Mouse (Mus musculus): ENCODE measurements around the gene Shcbp1l.
"Not testable (repeated sequence)": the region's sequence is repeated elsewhere in the genome, so short reads cannot be mapped to it uniquely, and the experiment has no call there.

Gene Shcbp1l

GRCm38 (mm10) chr1:153486120-153486519 is 61.2 kb downstream of the Shcbp1l start:
- in situ Hi-C loops (cut with MboI, MseI) = not testable (repeated sequence)

DNA sequence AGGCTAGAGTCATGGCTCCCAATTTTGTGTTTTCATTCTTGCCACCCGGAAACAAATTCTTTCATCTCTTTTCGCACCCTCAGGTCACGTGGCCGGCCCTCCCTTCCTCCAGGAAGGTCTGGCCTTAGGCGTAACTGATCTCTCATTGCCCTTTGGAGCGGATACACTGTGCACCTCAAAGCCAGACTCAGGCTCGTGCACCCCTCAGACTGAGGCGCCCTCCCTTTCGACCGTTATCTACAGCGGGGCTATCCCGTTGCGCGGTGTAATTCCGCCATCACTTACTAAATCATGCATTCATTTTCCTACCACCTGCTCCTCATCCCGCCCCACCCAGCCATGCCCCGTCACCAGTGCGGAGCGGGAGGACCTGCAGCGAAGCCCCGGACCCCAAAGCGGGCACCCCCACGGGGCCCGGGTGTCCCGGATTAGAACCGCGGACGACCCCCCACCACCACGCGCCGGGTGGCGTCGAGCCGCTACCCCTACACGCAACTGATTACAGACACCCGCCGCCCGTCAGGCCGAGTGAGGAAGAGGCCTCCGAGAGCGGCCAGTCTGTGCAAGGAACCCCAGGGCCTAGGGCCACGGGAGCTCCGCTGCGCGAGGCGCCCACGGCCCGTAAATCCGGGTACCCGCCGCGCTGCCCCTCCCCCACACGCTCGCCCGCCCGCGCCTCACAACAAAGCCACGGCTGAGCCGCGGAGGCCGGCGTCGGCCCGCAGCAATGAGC is 62.0 kb downstream of the Shcbp1l start:
- in situ Hi-C loops (cut with MboI, MseI) = no loop called here

DNA sequence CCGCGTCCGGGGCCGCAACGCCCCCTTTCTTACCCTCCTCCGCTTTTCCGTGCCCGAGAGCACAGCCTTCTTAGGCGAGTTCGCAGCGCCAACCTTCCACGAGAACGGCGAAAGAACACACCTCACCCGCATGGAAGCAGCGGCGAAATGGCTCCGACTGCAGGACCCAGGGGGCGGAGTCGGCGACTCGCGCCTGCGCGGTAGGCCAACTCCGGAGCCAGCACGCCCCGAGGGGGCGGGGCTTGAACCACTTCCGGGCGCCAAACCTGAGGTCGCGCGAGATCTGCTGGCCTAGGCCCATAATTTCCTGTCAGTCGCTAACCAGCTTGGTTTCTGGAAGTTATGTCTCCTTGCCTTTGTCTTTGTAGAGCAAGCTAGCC is 62.5 kb downstream of the Shcbp1l start, which contains the start of gene Dhx9:
TSS of gene Dhx9 (minus strand) at position 161 of the 380 bp plus-strand sequence.
- in situ Hi-C loops (cut with MboI, MseI) = no loop called here

- in situ Hi-C loops (cut with MboI, MseI) = no loop called here
Observed at GRCm38 (mm10) chr1:153489132-153489531, 64.2 kb downstream of the Shcbp1l start.

- in situ Hi-C loops (cut with MboI, MseI) = no loop called here
Observed at GRCm38 (mm10) chr1:153489540-153489939, 64.6 kb downstream of the Shcbp1l start.

DNA sequence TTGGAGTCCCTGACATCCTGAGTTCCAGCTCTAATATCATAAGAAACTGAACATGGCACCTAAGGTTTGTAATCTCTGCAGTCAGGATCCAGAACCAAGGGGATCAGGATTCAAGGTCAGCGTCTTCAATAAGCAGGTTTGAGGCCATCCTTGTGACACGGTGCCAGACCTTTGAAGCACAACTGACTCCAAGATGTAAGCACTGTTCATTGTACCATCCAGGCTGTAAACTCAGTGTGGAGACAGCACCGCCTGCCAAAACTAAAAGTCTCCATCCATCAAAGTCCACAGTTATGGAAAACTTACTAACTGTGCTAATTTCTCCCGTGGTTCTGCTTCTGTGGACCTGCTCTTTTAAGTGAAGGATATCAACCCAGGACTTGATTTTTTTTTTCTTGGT is 65.0 kb downstream of the Shcbp1l start:
- in situ Hi-C loops (cut with MboI, MseI) = no loop called here

- in situ Hi-C loops (cut with MboI, MseI) = no loop called here
Observed at GRCm38 (mm10) chr1:153491345-153491744, 66.4 kb downstream of the Shcbp1l start.

- in situ Hi-C loops (cut with MboI, MseI) = no loop called here
Observed at GRCm38 (mm10) chr1:153491822-153492221, 66.9 kb downstream of the Shcbp1l start.

GRCm38 (mm10) chr1:153493338-153493737 is 68.4 kb downstream of the Shcbp1l start:
- in situ Hi-C loops (cut with MboI, MseI) = no loop called here

- in situ Hi-C loops (cut with MboI, MseI) = no loop called here
Observed at GRCm38 (mm10) chr1:153493931-153494330, 69.0 kb downstream of the Shcbp1l start.

DNA sequence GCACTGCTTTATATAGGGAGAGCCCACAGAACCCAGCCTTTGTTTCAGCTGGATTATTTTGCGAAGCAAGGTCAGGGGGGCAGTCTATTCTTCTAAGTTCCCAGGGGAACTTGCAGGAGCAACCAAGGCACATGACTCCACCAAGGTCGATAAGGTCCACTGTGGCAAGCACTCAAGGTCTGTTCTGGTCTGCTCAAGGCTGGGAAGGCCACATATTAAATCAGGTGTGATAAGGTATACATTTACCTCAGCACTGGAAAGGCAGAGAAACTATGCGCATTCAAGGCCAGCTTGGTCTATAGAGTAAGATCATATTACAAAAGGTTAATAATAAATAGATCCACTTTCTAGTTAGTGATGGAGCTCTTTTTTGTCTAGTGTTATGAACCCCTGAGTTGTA is 71.1 kb downstream of the Shcbp1l start:
- in situ Hi-C loops (cut with MboI, MseI) = no loop called here

DNA sequence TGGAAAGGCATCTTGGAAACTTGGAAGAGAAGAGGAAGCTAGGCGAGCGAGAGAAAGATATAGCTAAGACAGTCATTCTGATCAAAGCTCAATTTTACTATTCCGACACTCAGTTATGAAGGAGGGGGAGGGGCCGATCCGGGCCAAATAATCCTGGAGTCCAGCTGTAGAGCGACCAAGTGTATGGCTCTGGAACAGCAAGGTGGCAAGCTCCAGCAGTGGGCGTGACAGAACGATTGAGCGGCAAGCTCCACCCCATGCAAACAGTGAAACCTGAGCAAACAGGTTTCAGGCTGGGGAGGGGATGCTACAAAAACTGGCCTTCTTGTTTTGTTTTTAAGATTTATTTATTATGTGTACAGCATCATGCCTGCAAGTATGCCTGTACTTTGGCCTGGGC is 75.1 kb downstream of the Shcbp1l start:
- in situ Hi-C loops (cut with MboI, MseI) = no loop called here

- in situ Hi-C loops (cut with MboI, MseI) = no loop called here
Observed at GRCm38 (mm10) chr1:153501644-153502321, 76.8 kb downstream of the Shcbp1l start.

All from T-helper 17 cell (primary cell).